In genomic region chr11:101272446-101272845, GRCm38 (mm10) we compare ENCODE assay signal across 16 mouse cellular contexts. TPM values are rescaled to one million over a fixed set of nuclear protein-coding genes. Genes with fewer than 3 reads are reported as not detected.
"Had no signal": no experiment of that assay in that cellular context is flagged by ENCODE, and none has a peak within 500 bp of the region (broad histone marks: within the 10 kb centered on the region; RNA-seq: fewer than 3 reads in every experiment).

No protein-coding gene starts in this region.

- H3K36me3 ChIP-seq: neural tube, embryonic 15.5 days had no signal

- H3K4me2 ChIP-seq: neural tube, embryonic 15.5 days; stomach, embryonic 15.5 days had no signal

- DNase-seq: retina, postnatal 1 day; right cerebral cortex, adult 18-20 months; right cerebral cortex, postnatal 14 days; right cerebral cortex, postnatal 25 days; right cerebral cortex, postnatal 4 days; spleen, adult 18-20 months; thymus, adult 18-20 months; thymus, adult 2 months; thymus, postnatal 14 days; thymus, postnatal 25 days; thymus, postnatal 36 days; thymus, postnatal 4 days had no signal

- H3K27ac ChIP-seq: neural tube, embryonic 15.5 days; stomach, embryonic 15.5 days; stomach, postnatal 0 days had no signal

- H3K9me3 ChIP-seq: neural tube, embryonic 15.5 days; stomach, embryonic 15.5 days had no signal

- H3K9ac ChIP-seq: neural tube, embryonic 15.5 days; stomach, embryonic 15.5 days had no signal

- H3K27me3 ChIP-seq: stomach, embryonic 15.5 days had no signal

- H3K4me3 ChIP-seq: neural tube, embryonic 15.5 days; stomach, embryonic 15.5 days had no signal

RNA-seq across cellular contexts. Expression of gene Ramp2, which starts 26.6 kb away (rescaled TPM):
- total RNA-seq: neutrophil, adult 5-6 weeks had no signal
